Mouse (Mus musculus): ENCODE results near the gene Raet1d.
"Not testable (repeated sequence)": the region's sequence is repeated elsewhere in the genome, so short reads cannot be mapped to it uniquely, and the experiment has no call there.

DNA sequence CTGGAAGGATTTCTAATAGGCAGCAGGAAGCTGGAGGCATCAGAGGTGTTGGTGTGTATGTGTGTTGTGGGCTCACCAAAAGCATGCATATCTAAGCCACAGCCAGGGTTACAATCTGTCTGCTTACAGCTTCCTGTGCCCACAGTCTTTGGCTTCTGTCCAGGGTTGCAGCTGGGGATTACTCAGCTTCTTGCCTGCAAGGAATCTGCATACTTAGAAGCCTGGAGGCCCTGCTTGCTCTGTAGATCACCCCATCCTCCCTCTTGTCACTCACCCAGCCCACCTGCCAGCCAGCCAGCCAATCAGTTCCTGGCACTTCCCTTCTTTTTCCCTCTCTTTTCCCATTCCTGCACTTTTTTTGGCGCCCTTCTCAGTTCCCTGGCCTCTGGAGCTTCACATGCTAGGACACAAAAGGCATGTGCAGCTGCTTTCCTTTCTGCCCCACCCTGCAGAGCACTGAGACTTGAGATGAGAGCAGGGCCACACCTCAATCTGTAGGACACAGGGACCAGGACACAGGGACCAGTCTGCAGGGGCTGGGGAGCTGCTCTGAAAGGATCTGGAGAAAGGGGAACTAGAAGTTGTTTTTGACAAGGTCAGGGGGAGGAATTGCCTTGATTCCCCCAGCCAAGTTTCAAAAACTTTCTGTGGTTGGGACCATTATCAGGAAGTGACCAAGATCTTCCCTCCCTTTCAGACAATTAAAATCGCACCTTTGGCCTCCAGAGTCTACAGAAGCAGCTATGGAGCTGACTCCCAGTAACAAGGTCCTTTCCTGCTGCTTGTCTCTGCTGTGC, 32.9 kb downstream of the Raet1d start:
- not testable (repeated sequence) for TF ChIP-seq POLR2A, CTCF (IDR thresholded peaks at IDR 0.05; ENCODE audit: insufficient read depth, low read depth, low read length)

Measured in olfactory bulb, adult 2 months (tissue).